In the genomic region with DNA sequence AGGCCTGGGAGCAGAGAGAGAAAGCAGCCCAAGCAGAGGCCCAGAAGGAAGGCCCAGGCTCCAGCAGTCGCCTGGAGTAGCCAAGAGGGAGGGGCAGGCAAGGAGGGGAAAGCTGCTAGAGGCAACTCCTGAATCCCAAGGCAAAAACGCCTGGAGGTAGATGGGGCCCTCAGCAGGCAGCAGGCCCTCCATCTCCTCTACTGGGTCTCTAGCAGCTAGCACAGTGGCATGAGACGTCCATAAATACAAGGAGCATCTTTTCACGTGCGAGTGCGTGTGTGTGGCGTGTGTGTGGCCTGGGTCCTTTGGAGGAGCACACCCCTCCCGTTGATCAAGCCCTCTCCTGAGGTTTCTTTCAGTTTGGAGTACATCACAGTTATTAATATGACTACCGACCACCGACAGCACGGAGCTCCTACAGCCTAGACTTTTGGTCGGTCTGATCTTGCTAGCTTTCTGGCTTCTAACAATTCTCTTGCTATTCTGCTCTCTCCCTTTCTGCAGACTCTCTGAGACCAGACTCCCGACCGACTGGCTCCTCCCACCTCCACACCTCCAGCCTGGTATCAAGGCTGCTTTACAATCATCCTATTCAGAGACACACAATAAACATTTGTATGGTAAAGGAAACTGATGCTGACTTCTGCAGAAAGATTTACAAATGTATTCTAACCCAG, we compare ENCODE assay signal across 9 mouse cellular contexts. TPM values are rescaled to one million over a fixed set of nuclear protein-coding genes. Genes with fewer than 3 reads are reported as not detected.
A peak's percentile ranks its signal among the peaks of the same experiment; 100 is the strongest.
DNase-seq lines count a peak whose midpoint lies in the region; ATAC-seq and TF ChIP-seq lines count a peak whose summit lies in the region.
"Had no signal": no experiment of that assay in that cellular context is flagged by ENCODE, and none has a peak within 500 bp of the region (broad histone marks: within the 10 kb centered on the region; RNA-seq: fewer than 3 reads in every experiment).

No protein-coding gene starts in this region.

- no peak for TF ChIP-seq POLR2A in heart, adult 2 months (IDR thresholded peaks at IDR 0.05; ENCODE audit: insufficient read depth, low read depth, low read length)

- intact Hi-C loops in heart, adult 2 months (cut with DNase I) = no loop called here

- no peaks in the 10 kb centered on the region for H3K79me2 ChIP-seq in heart, adult 2 months (replicated peaks; ENCODE audit: control insufficient read depth, insufficient read depth, low read length)

- peak overlapping the region; percentile 58 for H3K27ac ChIP-seq in heart, embryonic 13.5 days (replicated peaks)
- no peak overlapping the region for H3K27ac ChIP-seq in heart, adult 2 months
- peak overlapping the region; percentile 77 for H3K27ac ChIP-seq in forebrain, embryonic 14.5 days (ENCODE audit: low read depth, low read length)
- H3K27ac ChIP-seq in midbrain, embryonic 11.5 days (ENCODE audit: low read depth, low read length) = peak overlapping the region; percentile 56

- H3K4me3 ChIP-seq in heart, embryonic 13.5 days = no peak overlapping the region
- H3K4me3 ChIP-seq in heart, adult 2 months = no peak overlapping the region
- peak overlapping the region; percentile 30; the same call in 1 of the 2 replicates for H3K4me3 ChIP-seq in G1E (ENCODE audit: low read depth, low read length)
- H3K4me3 ChIP-seq in forebrain, embryonic 14.5 days (ENCODE audit: low read depth, low read length) = no peak overlapping the region
- no peak overlapping the region for H3K4me3 ChIP-seq in midbrain, embryonic 11.5 days (ENCODE audit: low read depth, low read length)
- H3K4me3 ChIP-seq: erythroblast, embryonic 14.5 days had no signal

- peaks cover 54% of the 10 kb centered on the region for H3K4me1 ChIP-seq in heart, embryonic 13.5 days
- no peaks in the 10 kb centered on the region for H3K4me1 ChIP-seq in heart, adult 2 months (ENCODE audit: control insufficient read depth, insufficient read depth, low read length)
- H3K4me1 ChIP-seq in G1E (ENCODE audit: insufficient read depth, low read depth, low read length) = peaks cover 54% of the 10 kb centered on the region
- H3K4me1 ChIP-seq in forebrain, embryonic 14.5 days (ENCODE audit: control insufficient read depth, insufficient read depth, low read length) = peaks cover 18% of the 10 kb centered on the region
- peaks cover 20% of the 10 kb centered on the region for H3K4me1 ChIP-seq in midbrain, embryonic 11.5 days (ENCODE audit: control insufficient read depth, insufficient read depth, low read length)

- H3K36me3 ChIP-seq in heart, embryonic 13.5 days = no peaks in the 10 kb centered on the region
- no peaks in the 10 kb centered on the region for H3K36me3 ChIP-seq in heart, adult 2 months (ENCODE audit: control insufficient read depth, insufficient read depth, low read length)
- no peaks in the 10 kb centered on the region for H3K36me3 ChIP-seq in G1E (replicated peaks)
- H3K36me3 ChIP-seq in forebrain, embryonic 14.5 days (ENCODE audit: control insufficient read depth, insufficient read depth, low read length) = no peaks in the 10 kb centered on the region
- no peaks in the 10 kb centered on the region for H3K36me3 ChIP-seq in midbrain, embryonic 11.5 days (ENCODE audit: control insufficient read depth, insufficient read depth, low read length)

- TF ChIP-seq EP300 in heart, adult 2 months (IDR thresholded peaks at IDR 0.05; ENCODE audit: insufficient read depth, low read depth, low read length) = no peak

- H3K9me3 ChIP-seq in heart, embryonic 13.5 days = no peaks in the 10 kb centered on the region
- no peaks in the 10 kb centered on the region for H3K9me3 ChIP-seq in G1E (replicated peaks)
- no peaks in the 10 kb centered on the region for H3K9me3 ChIP-seq in forebrain, embryonic 14.5 days (replicated peaks; ENCODE audit: control insufficient read depth, low read length)
- no peaks in the 10 kb centered on the region for H3K9me3 ChIP-seq in midbrain, embryonic 11.5 days (ENCODE audit: control insufficient read depth, low read length)

- H3K4me2 ChIP-seq in heart, embryonic 13.5 days = peak overlapping the region; percentile 56
- peak overlapping the region; percentile 24 for H3K4me2 ChIP-seq in forebrain, embryonic 14.5 days (ENCODE audit: low read length)
- H3K4me2 ChIP-seq in midbrain, embryonic 11.5 days = no peak overlapping the region; the same call in 1 of the 2 replicates

- no peak for ATAC-seq in heart, embryonic 13.5 days (ENCODE audit: extremely low read depth, insufficient number of reproducible peaks, low FRiP score, low TSS enrichment)
- ATAC-seq in G1E (ENCODE audit: extremely low read depth, insufficient number of reproducible peaks, low FRiP score, poor library complexity, severe bottlenecking) = 0 out of 2 replicates have a peak, but pooled peaks have one; percentile 23
- ATAC-seq in forebrain, embryonic 14.5 days = peak; percentile 49; the same call in 1 of the 2 replicates
- 0 out of 2 replicates have a peak, but pooled peaks have one; percentile 44 for ATAC-seq in midbrain, embryonic 11.5 days (ENCODE audit: low FRiP score)

- no peak for TF ChIP-seq CTCF in heart, adult 2 months (IDR thresholded peaks at IDR 0.05)
- TF ChIP-seq CTCF in G1E (IDR thresholded peaks at IDR 0.05; ENCODE audit: low read depth, low read length) = no peak

- no peaks in the 10 kb centered on the region for H3K27me3 ChIP-seq in heart, embryonic 13.5 days (replicated peaks)
- H3K27me3 ChIP-seq in heart, adult 2 months (ENCODE audit: control insufficient read depth, insufficient read depth, low read length) = no peaks in the 10 kb centered on the region
- H3K27me3 ChIP-seq in G1E (ENCODE audit: insufficient read depth, low read length) = no peaks in the 10 kb centered on the region
- no peaks in the 10 kb centered on the region for H3K27me3 ChIP-seq in forebrain, embryonic 14.5 days (replicated peaks; ENCODE audit: control insufficient read depth, insufficient read depth, low read length)
- H3K27me3 ChIP-seq in midbrain, embryonic 11.5 days (ENCODE audit: control insufficient read depth, insufficient read depth, low read length) = no peaks in the 10 kb centered on the region

- H3K9ac ChIP-seq in heart, embryonic 13.5 days = peak overlapping the region; percentile 41
- H3K9ac ChIP-seq in heart, adult 2 months (ENCODE audit: low read depth, low read length) = no peak overlapping the region
- peak overlapping the region; percentile 47 for H3K9ac ChIP-seq in forebrain, embryonic 14.5 days (ENCODE audit: low read length)
- H3K9ac ChIP-seq in midbrain, embryonic 11.5 days (ENCODE audit: low read length) = peak overlapping the region; percentile 48

- DNase-seq in heart, adult 2 months = no peak
- DNase-seq in G1E (ENCODE audit: low spot score) = no peak
- peak; percentile 36 for DNase-seq in forebrain, embryonic 14.5 days (ENCODE audit: low spot score)
- peak; percentile 90 for DNase-seq in midbrain, embryonic 11.5 days (ENCODE audit: low spot score, missing footprints)
- DNase-seq in ovary, postnatal 14 days (ENCODE audit: low spot score) = no peak
- no peak for DNase-seq in gastrocnemius, adult 8-10 months (ENCODE audit: low spot score in 2 of 2)
- no peak for DNase-seq in thymus, adult 18-20 months

- 12% methylated on average over 14 of the region's 14 CpGs for WGBS in heart, embryonic 13.5 days
- 33% methylated on average over 14 of the region's 14 CpGs for WGBS in heart, adult 2 months
- 2% methylated on average over 14 of the region's 14 CpGs for WGBS in forebrain, embryonic 14.5 days
- 7% methylated on average over 14 of the region's 14 CpGs for WGBS in midbrain, embryonic 11.5 days

RNA-seq across cellular contexts. Expression of a gene that starts 9.9 kb away (rescaled TPM):
- 112 and 115 TPM in 2 replicates for polyA plus RNA-seq in heart, embryonic 13.5 days (2015; fragmentation: Nextera tagmentation; extraction: Ambion mirVana)
- 10 to 100 TPM; 14.9 to 16.1 TPM for total RNA-seq in heart, adult 2 months (2021)
- 11.8 and 15.3 TPM in 2 replicates for polyA plus RNA-seq in heart, adult 2 months (2012; rRNA removed)
- 38.1 and 47.6 TPM in 2 replicates for total RNA-seq in G1E (2014; fragmentation: Nextera tagmentation)
- 88.0 and 111 TPM in 2 replicates for total RNA-seq in G1E (2017)
- 114 and 127 TPM in 2 replicates for polyA plus RNA-seq in G1E (2012)
- polyA plus RNA-seq in forebrain, embryonic 14.5 days (2014; fragmentation: Nextera tagmentation; extraction: Ambion mirVana) = 165 and 169 TPM in 2 replicates
- polyA plus RNA-seq in midbrain, embryonic 11.5 days (2014; fragmentation: Nextera tagmentation; extraction: Ambion mirVana) = 362 and 376 TPM in 2 replicates
- total RNA-seq in gastrocnemius, adult 8-10 months (2022) = 10 to 100 TPM in 3 of 4 experiments, 1 to 10 TPM in 1; 8.6 to 13.1 (median 11.5) TPM

RNA-seq across cellular contexts. Expression of a gene that starts 16.3 kb away (rescaled TPM):
- polyA plus RNA-seq in heart, embryonic 13.5 days (2015; fragmentation: Nextera tagmentation; extraction: Ambion mirVana) = 1,196 and 1,415 TPM in 2 replicates
- total RNA-seq in heart, adult 2 months (2021) = 10 to 100 TPM; 65.1 to 85.6 TPM
- 65.2 and 83.8 TPM in 2 replicates for polyA plus RNA-seq in heart, adult 2 months (2012; rRNA removed)
- 1,458 and 1,815 TPM in 2 replicates for total RNA-seq in G1E (2014; fragmentation: Nextera tagmentation)
- total RNA-seq in G1E (2017) = 554 and 587 TPM in 2 replicates
- polyA plus RNA-seq in G1E (2012) = 445 and 449 TPM in 2 replicates
- 1,615 and 1,740 TPM in 2 replicates for polyA plus RNA-seq in forebrain, embryonic 14.5 days (2014; fragmentation: Nextera tagmentation; extraction: Ambion mirVana)
- polyA plus RNA-seq in midbrain, embryonic 11.5 days (2014; fragmentation: Nextera tagmentation; extraction: Ambion mirVana) = 1,577 and 1,606 TPM in 2 replicates
- 10 to 100 TPM; 37.7 to 68.0 (median 49.9) TPM for total RNA-seq in gastrocnemius, adult 8-10 months (2022)

RNA-seq across cellular contexts. Expression of a gene that starts 23.9 kb away (rescaled TPM):
- 22.0 and 22.8 TPM in 2 replicates for polyA plus RNA-seq in heart, embryonic 13.5 days (2015; fragmentation: Nextera tagmentation; extraction: Ambion mirVana)
- 10 to 100 TPM; 18.1 to 19.8 TPM for total RNA-seq in heart, adult 2 months (2021)
- 18.2 and 19.9 TPM in 2 replicates for polyA plus RNA-seq in heart, adult 2 months (2012; rRNA removed)
- total RNA-seq in G1E (2014; fragmentation: Nextera tagmentation) = 90.0 and 96.0 TPM in 2 replicates
- 5.6 and 8.6 TPM in 2 replicates for total RNA-seq in G1E (2017)
- 11.7 and 13.9 TPM in 2 replicates for polyA plus RNA-seq in G1E (2012)
- polyA plus RNA-seq in forebrain, embryonic 14.5 days (2014; fragmentation: Nextera tagmentation; extraction: Ambion mirVana) = 30.1 and 32.9 TPM in 2 replicates
- 43.5 and 46.8 TPM in 2 replicates for polyA plus RNA-seq in midbrain, embryonic 11.5 days (2014; fragmentation: Nextera tagmentation; extraction: Ambion mirVana)
- total RNA-seq in gastrocnemius, adult 8-10 months (2022) = 10 to 100 TPM; 22.8 to 25.6 (median 24.4) TPM

RNA-seq across cellular contexts. Expression of a gene that starts 23.9 kb away (rescaled TPM):
- 40.2 and 42.4 TPM in 2 replicates for polyA plus RNA-seq in heart, embryonic 13.5 days (2015; fragmentation: Nextera tagmentation; extraction: Ambion mirVana)
- 10 to 100 TPM; 21.8 to 24.3 TPM for total RNA-seq in heart, adult 2 months (2021)
- 13.9 and 20.0 TPM in 2 replicates for polyA plus RNA-seq in heart, adult 2 months (2012; rRNA removed)
- total RNA-seq in G1E (2014; fragmentation: Nextera tagmentation) = 27.8 and 31.8 TPM in 2 replicates
- 45.5 and 47.0 TPM in 2 replicates for total RNA-seq in G1E (2017)
- polyA plus RNA-seq in G1E (2012) = 5.3 and 14.1 TPM in 2 replicates
- polyA plus RNA-seq in forebrain, embryonic 14.5 days (2014; fragmentation: Nextera tagmentation; extraction: Ambion mirVana) = 56.4 and 57.6 TPM in 2 replicates
- polyA plus RNA-seq in midbrain, embryonic 11.5 days (2014; fragmentation: Nextera tagmentation; extraction: Ambion mirVana) = 57.7 and 64.7 TPM in 2 replicates
- total RNA-seq in gastrocnemius, adult 8-10 months (2022) = 10 to 100 TPM; 18.9 to 23.7 (median 20.1) TPM

RNA-seq across cellular contexts. Expression of a gene that starts 31.7 kb away (rescaled TPM):
- 1,395 and 1,520 TPM in 2 replicates for polyA plus RNA-seq in heart, embryonic 13.5 days (2015; fragmentation: Nextera tagmentation; extraction: Ambion mirVana)
- 100 to 1,000 TPM; 232 to 256 TPM for total RNA-seq in heart, adult 2 months (2021)
- 546 and 797 TPM in 2 replicates for polyA plus RNA-seq in heart, adult 2 months (2012; rRNA removed)
- total RNA-seq in G1E (2014; fragmentation: Nextera tagmentation) (312 and 362 TPM in 2 replicates), G1E (2017) (143 and 153 TPM in 2 replicates)
- polyA plus RNA-seq in G1E (2012) = 1,989 and 2,415 TPM in 2 replicates
- 1,083 and 1,200 TPM in 2 replicates for polyA plus RNA-seq in forebrain, embryonic 14.5 days (2014; fragmentation: Nextera tagmentation; extraction: Ambion mirVana)
- polyA plus RNA-seq in midbrain, embryonic 11.5 days (2014; fragmentation: Nextera tagmentation; extraction: Ambion mirVana) = 745 and 840 TPM in 2 replicates
- 10 to 100 TPM; 35.3 to 49.8 (median 42.5) TPM for total RNA-seq in gastrocnemius, adult 8-10 months (2022)

Comparison
In these comparisons a context has a peak if more than half of its experiments do, and no peak if none do; other contexts are left out.
1. DNase-seq: peak in forebrain, embryonic 14.5 days (single experiment) and midbrain, embryonic 11.5 days (single experiment); none in heart, adult 2 months (0 of 2), G1E (single experiment), ovary, postnatal 14 days (single experiment), gastrocnemius, adult 8-10 months (0 of 2) and thymus, adult 18-20 months (0 of 2).